Mouse (Mus musculus) right cerebral cortex, postnatal 14 days (tissue): ENCODE results near the gene Tars2.
"Not testable (repeated sequence)": the region's sequence is repeated elsewhere in the genome, so short reads cannot be mapped to it uniquely, and the experiment has no call there.

Experiments
- DNase-seq: peaks from one replicate; pipeline ENCODE4 v3.0.0; 2022

The Tars2 gene

GRCm38 (mm10) chr3:95693821-95694807, 65.9 kb downstream of the Tars2 start:
- DNase-seq, result no peak

- DNase-seq, result no peak
Measured at GRCm38 (mm10) chr3:95692677-95693076, 67.3 kb downstream of the Tars2 start.

GRCm38 (mm10) chr3:95690552-95690951, 69.5 kb downstream of the Tars2 start:
- DNase-seq, result not testable (repeated sequence)
